23 mouse cellular contexts compared by ENCODE assay signal in genomic region chr5:144083521-144083920, GRCm38 (mm10). TPM values are rescaled to one million over a fixed set of nuclear protein-coding genes. Genes with fewer than 3 reads are reported as not detected.
"Had no signal": no experiment of that assay in that cellular context is flagged by ENCODE, and none has a peak within 500 bp of the region (broad histone marks: within the 10 kb centered on the region; RNA-seq: fewer than 3 reads in every experiment).

No protein-coding gene starts in this region.

- H3K36me3 ChIP-seq: liver, embryonic 13.5 days had no signal

- H3K4me2 ChIP-seq: liver, embryonic 13.5 days; midbrain, embryonic 11.5 days had no signal

- H3K9me3 ChIP-seq: liver, embryonic 13.5 days had no signal

- DNase-seq: kidney, postnatal 36 days; liver, embryonic 13.5 days; lung, adult 2 months; lung, postnatal 14 days; lung, postnatal 4 days; midbrain, embryonic 14.5 days; thymus, adult 2 months; thymus, postnatal 14 days; thymus, postnatal 4 days had no signal

- H3K27ac ChIP-seq: kidney, postnatal 0 days; liver, embryonic 13.5 days; stomach, postnatal 0 days had no signal

- H3K27me3 ChIP-seq: liver, embryonic 13.5 days had no signal

- H3K4me1 ChIP-seq: liver, embryonic 13.5 days had no signal

- H3K9ac ChIP-seq: liver, embryonic 13.5 days had no signal

- H3K4me3 ChIP-seq: liver, embryonic 13.5 days had no signal

RNA-seq across cellular contexts. Expression of gene Ocm, which starts 57.1 kb away (rescaled TPM):
- total RNA-seq: layer of hippocampus, postnatal 14 days; liver, adult 2 months; megakaryocyte progenitor cell, adult 5-6 weeks; megakaryocyte-erythroid progenitor cell, adult 5-6 weeks; midbrain, postnatal 0 days had no signal
- polyA plus RNA-seq: limb, embryonic 11.5 days; limb, embryonic 14.5 days; liver, adult 2 months; liver, embryonic 13.5 days; liver, embryonic 16.5 days; lung, adult 2 months; midbrain, embryonic 11.5 days; midbrain, embryonic 14.5 days; neural tube, embryonic 11.5 days; neural tube, embryonic 14.5 days; spleen, adult 2 months; thymus, adult 2 months had no signal
